Mouse (Mus musculus): ENCODE measurements around the gene Ralgps1.

The Ralgps1 gene

GRCm38 (mm10) chr2:33215177-33215699, 156.0 kb downstream of the Ralgps1 start:
- DNase-seq (ENCODE audit: low read depth, low spot score), result no peak

GRCm38 (mm10) chr2:33211263-33211662, 160.0 kb downstream of the Ralgps1 start:
- peak; percentile 68 for DNase-seq (ENCODE audit: low read depth, low spot score)

- DNase-seq (ENCODE audit: low read depth, low spot score), result peak; percentile 20
These were observed 160.4 kb downstream of the Ralgps1 start for GRCm38 (mm10) chr2:33210841-33211240.

GRCm38 (mm10) chr2:33208134-33208533, 163.2 kb downstream of the Ralgps1 start:
- DNase-seq (ENCODE audit: low read depth, low spot score), result no peak

GRCm38 (mm10) chr2:33207069-33207468, 164.2 kb downstream of the Ralgps1 start:
- DNase-seq (ENCODE audit: low read depth, low spot score), result peak; percentile 64

GRCm38 (mm10) chr2:33205939-33206525, 165.3 kb downstream of the Ralgps1 start:
- peak; percentile 81 for DNase-seq (ENCODE audit: low read depth, low spot score)

GRCm38 (mm10) chr2:33204980-33205379, 166.3 kb downstream of the Ralgps1 start:
- DNase-seq (ENCODE audit: low read depth, low spot score), result peak; percentile 79

GRCm38 (mm10) chr2:33203284-33203683, 168.0 kb downstream of the Ralgps1 start:
- peak; percentile 18 for DNase-seq (ENCODE audit: low read depth, low spot score)

GRCm38 (mm10) chr2:33200368-33201068, 170.8 kb downstream of the Ralgps1 start:
- peak; percentile 29 for DNase-seq (ENCODE audit: low read depth, low spot score)

- DNase-seq (ENCODE audit: low read depth, low spot score), result no peak
These were observed 181.3 kb downstream of the Ralgps1 start for GRCm38 (mm10) chr2:33189976-33190375.

- no peak for DNase-seq (ENCODE audit: low read depth, low spot score)
These were observed 182.2 kb downstream of the Ralgps1 start for GRCm38 (mm10) chr2:33188925-33189670.

GRCm38 (mm10) chr2:33187874-33188273, 183.4 kb downstream of the Ralgps1 start:
- no peak for DNase-seq (ENCODE audit: low read depth, low spot score)

GRCm38 (mm10) chr2:33186505-33186904, 184.8 kb downstream of the Ralgps1 start:
- no peak for DNase-seq (ENCODE audit: low read depth, low spot score)

- no peak for DNase-seq (ENCODE audit: low read depth, low spot score)
These were observed 186.0 kb downstream of the Ralgps1 start for GRCm38 (mm10) chr2:33185258-33185657.

GRCm38 (mm10) chr2:33184641-33185040, 186.6 kb downstream of the Ralgps1 start:
- peak; percentile 81 for DNase-seq (ENCODE audit: low read depth, low spot score)

GRCm38 (mm10) chr2:33183321-33183720, 188.0 kb downstream of the Ralgps1 start:
- no peak for DNase-seq (ENCODE audit: low read depth, low spot score)

GRCm38 (mm10) chr2:33179930-33180630, 191.2 kb downstream of the Ralgps1 start:
- peak; percentile 61 for DNase-seq (ENCODE audit: low read depth, low spot score)

- no peak for DNase-seq (ENCODE audit: low read depth, low spot score)
These were observed 191.9 kb downstream of the Ralgps1 start for GRCm38 (mm10) chr2:33179171-33179929.

GRCm38 (mm10) chr2:33178243-33178932, 192.9 kb downstream of the Ralgps1 start:
- peak; percentile 85 for DNase-seq (ENCODE audit: low read depth, low spot score)

All from brain, adult 2 months (tissue).